Mouse (Mus musculus) A20 (cell line): ENCODE results near the gene Hist1h1d.
"Not testable (repeated sequence)": the region's sequence is repeated elsewhere in the genome, so short reads cannot be mapped to it uniquely, and the experiment has no call there.

Experiments used
- DNase-seq: peaks from one replicate; pipeline ENCODE4 v3.0.0-alpha.2; 2011; ENCODE audit warnings: low read depth, low spot score

Gene Hist1h1d

DNA sequence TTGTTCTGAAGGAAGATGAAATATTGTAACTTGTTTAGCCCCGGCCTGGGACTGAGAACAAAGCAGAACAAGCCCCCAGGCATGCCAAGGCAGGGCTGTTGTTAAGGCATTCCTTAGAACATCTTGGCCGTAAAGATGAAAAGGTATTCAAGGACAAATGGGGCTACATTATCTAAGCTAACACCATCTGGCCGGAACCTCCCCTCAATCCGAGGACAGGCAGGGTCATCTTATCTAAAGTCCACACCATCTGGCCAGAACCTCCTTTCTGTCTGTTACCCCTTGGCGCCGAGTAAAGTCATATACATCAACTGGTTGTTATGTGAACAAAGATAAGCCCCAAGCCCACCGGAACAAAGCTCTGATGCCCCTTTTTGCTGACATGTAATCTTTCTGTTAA lies 38.8 kb downstream of the Hist1h1d start:
- not testable (repeated sequence) for DNase-seq

DNA sequence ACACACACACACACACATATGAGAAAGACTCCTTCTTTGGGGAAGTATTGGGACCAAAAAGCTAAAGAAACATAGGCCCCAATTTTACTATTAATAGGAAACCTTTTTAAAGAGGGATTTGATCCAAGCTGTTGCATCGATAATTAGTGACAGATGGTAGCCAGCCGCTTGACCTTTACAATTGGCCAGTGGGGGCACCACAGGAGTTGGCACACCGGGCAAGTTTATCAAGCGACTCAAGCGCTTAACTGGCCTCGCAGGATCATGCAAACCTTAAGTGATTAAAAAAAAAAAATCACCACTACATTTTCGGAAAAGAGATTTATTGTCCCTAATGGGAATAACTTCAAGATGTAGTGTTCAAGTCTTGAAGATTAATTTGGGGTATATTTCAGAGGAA lies 39.6 kb downstream of the Hist1h1d start:
- no peak for DNase-seq

DNA sequence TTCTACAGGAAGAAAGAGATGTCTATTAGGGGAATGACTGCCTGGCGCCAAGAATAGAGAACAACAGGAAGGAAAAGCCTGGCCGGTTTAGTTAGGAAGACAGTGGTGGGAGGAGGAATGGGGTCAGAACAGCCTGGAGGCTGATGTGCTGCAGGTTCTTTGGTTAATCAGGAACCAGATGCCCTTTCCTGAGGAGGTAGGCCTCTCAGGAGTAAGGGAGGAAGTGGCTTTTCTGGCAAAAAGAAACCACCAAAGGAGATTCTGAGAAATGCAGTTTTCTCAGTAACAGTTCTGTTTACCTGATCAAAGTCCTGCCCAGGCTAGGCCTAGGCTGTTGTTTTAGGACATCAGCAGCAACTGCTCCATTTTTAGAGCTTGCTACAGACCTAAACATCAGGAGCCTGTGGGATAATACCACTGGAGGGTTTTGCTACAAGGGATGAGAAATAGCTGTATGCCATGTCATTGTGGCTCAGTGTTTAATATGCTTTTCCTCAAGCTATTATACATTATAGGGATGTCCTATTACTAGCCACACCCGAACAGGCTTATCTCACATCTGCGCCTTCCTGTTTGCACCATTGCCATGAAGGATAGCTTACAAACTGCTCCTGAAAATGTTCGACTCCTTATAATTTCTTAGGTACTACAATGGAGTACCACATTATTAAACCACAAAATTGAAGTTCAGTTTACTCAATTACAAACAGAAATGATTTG lies 40.1 kb downstream of the Hist1h1d start:
- no peak for DNase-seq

DNA sequence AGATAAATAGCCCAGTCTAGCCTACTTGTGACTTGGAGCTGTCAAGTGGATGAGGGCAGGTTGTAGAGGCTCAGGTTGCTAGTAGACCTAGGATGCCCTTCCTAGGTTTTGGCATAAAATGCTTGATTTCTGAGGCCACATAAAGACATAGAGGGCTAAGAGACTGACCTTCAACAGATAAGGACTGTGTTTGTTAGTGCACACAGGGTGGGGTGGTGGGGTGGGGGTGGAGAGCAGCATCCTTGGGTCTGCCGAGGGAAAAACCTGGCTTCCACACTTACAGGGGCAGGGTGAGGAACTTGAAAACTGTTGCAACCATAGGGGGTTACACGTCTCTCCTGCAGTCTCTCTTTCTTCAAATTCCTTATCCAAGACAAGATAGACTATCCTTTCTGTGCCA lies 42.1 kb downstream of the Hist1h1d start:
- no peak for DNase-seq

DNA sequence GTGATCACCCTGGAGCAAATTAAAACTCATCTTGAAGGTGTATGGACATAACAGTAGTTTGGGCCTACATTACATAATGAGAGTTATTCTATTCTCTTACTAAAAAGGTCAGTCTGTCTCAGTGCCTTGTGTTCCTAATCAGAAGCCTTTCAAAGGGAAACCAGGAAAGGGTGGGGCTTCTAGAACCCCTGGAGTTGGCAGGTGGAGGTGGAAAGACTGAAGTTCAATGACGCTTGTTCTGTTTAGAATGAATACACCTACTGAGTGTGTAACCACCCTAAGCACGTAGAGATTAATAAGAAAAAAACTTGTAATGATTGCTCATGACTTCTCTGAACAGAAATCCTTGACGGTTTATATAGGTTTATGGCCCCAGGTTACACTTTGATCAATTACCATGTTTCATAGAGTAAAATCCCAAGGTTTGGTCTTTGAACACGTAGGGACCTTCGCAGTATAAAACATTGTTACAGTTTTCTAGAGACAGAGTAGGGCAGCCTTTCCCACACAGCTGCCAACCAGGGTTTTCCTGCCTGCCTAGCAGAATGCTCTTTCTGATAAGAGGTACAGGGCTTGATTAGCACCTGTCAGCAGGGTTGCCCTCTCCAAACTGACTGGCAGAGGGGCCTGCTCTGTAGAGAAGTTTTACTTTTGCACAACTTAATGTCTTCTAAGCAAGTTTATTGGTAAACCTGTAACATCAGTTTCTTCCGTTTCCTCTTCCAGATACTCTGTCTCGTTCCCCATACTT lies 42.7 kb downstream of the Hist1h1d start:
- DNase-seq = no peak

DNA sequence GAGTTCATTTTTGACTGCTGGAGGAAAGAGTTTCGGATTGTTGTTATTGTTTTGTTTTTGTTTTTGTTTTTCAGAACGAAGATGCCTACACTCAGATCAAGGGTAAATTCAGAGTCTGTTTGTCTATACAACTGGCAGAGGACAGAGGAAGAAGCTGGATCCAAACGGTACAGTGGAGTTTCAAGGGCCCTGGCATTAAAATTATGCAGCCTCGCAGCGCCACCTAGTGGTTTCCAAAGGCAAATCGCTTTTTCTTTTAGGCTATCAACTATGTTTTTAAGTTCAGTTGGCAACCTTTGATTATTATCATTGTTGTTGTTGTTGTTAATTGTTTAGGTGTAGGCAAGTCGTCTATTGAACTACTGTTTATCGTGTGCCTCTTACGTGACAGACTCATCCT lies 44.9 kb downstream of the Hist1h1d start:
- DNase-seq = peak; percentile 82

DNA sequence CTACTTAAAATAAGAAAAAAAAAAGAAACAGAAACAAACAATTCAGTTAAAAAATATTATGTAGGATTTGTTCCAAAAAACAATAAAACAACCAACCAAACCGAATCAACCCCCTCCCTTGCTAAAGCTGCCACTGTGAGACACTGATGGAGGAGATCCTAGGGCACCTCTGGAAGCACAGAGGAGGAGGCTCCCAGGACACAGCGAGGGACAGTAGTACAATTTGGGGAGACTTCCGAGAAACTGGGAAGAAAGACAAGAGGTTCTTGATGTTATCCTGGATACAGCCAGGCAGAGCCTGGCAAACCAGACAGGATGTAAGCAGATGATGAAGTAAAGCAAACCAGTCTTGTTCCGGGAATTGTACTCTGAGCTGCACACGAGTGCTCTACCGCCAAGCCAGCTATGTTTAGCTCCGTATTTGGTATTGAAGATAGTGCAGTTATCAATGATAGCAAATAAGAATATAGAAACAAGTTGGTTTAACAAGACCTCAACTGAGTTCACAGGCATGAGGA lies 50.2 kb downstream of the Hist1h1d start:
- DNase-seq = no peak

DNA sequence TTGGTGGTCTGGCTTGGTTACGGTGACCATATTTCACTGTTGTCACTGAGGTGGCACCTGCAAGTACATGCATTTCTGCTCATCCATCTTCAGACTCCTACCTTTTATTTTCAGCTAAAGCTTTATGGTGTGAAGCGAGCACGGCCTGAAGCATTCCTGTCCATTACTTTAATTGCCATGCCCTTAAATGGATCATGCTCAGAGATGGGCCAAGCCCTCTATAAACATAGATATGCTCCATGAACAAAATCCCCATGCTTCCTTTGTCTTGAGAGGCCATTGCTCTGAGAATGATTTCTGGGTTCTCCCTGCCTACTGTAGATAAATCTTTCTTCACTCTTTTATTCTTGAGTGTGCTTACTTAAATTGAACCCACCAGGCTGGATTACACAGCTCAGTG lies 51.4 kb downstream of the Hist1h1d start:
- no peak for DNase-seq

DNA sequence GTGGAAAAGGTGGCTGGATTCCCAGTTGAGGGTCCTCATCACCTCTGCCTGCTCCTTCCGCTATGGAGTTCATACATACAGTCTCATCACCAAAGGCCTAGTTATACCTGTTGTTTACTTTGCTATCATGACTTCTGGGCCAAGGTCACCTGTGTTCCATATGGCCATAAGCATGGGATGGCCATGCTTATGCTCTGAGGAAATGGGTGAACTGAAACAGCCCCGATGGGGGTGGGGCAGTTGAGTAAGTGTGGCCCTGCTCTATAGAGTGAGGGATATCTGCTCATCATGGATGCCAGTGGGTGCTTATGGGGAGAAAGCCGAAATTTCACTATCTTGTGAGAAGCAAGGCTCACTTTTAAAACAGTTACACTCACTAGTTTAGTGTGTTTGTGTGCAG lies 52.0 kb downstream of the Hist1h1d start:
- DNase-seq = no peak

DNA sequence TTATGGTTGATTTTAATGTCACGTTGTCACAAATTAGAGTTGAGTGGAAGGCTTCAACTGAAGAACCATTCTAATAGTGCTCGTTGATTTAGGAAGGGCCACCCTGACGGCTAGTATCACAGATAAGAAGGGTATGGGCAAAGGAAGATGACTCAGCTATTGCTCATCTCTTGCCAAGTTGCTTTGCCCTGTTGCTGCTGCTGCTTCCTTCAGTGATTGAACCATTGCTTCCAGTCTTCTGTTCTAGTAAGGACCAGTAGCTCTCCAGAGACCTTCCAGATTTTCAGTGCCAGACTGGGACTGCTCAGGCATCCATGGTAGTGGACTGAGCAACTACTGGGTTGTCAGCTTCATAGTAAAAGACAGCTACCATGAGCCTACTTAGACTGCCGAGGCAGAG lies 56.1 kb downstream of the Hist1h1d start:
- DNase-seq = no peak

DNA sequence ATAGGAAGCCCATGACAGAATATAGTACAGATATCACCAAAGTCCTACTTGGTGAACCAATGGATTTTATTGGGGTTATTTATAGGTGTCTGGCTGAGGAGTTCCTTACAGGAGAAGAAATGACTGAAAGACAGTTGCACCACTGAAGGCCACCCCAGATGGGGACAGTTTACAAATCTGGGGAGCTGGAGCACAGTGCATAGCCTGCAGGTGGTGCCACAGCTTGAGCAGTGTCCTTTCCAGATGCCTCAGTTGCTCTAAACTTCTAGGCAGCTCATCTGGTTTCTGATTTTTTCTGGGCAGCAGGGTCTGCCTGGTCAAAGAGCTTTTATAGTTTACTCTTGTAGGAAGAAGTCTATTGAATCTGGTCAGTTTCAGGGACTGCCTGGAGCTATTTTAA lies 56.8 kb downstream of the Hist1h1d start:
- no peak for DNase-seq
